Mouse (Mus musculus) naive thymus-derived CD4-positive, alpha-beta T cell, adult 2 months (primary cell): ENCODE measurements around the gene Lgals4.

ENCODE experiments used
- DNase-seq: peaks from one replicate; pipeline ENCODE4 v3.0.0-alpha.2; 2011; ENCODE audit warnings: low read depth

The Lgals4 gene

GRCm38 (mm10) chr7:28833723-28834347 lies at the start of gene Lgals4:
TSS of gene Lgals4 (plus strand) at chr7:28833854.
- no peak for DNase-seq

GRCm38 (mm10) chr7:28785161-28785560 lies 48.5 kb upstream of the Lgals4 start:
- DNase-seq = no peak

- no peak for DNase-seq
Observed at GRCm38 (mm10) chr7:28787884-28788283, 45.8 kb upstream of the Lgals4 start.

- DNase-seq = peak; percentile 67
Observed at GRCm38 (mm10) chr7:28788307-28789195, 45.1 kb upstream of the Lgals4 start, which contains the start of gene Rinl. TSS of gene Rinl (plus strand) at chr7:28788969.

- no peak for DNase-seq
Observed at GRCm38 (mm10) chr7:28789235-28789634, 44.4 kb upstream of the Lgals4 start.

GRCm38 (mm10) chr7:28790066-28790806 lies 43.4 kb upstream of the Lgals4 start:
- DNase-seq = peak; percentile 32

- peak; percentile 21 for DNase-seq
Observed at GRCm38 (mm10) chr7:28791706-28792105, 41.9 kb upstream of the Lgals4 start.

- DNase-seq = peak; percentile 79
Observed at GRCm38 (mm10) chr7:28792391-28793185, 41.1 kb upstream of the Lgals4 start.

GRCm38 (mm10) chr7:28793834-28794233 lies 39.8 kb upstream of the Lgals4 start:
- DNase-seq = peak; percentile 52

- DNase-seq = peak; percentile 45
Observed at GRCm38 (mm10) chr7:28794496-28794895, 39.2 kb upstream of the Lgals4 start.

- peak; percentile 59 for DNase-seq
Observed at GRCm38 (mm10) chr7:28795832-28796231, 37.8 kb upstream of the Lgals4 start.

- peak; percentile 89 for DNase-seq
Observed at GRCm38 (mm10) chr7:28796562-28796975, 37.1 kb upstream of the Lgals4 start.

- peak; percentile 87 for DNase-seq
Observed at GRCm38 (mm10) chr7:28799994-28800393, 33.7 kb upstream of the Lgals4 start.

GRCm38 (mm10) chr7:28801451-28801850 lies 32.2 kb upstream of the Lgals4 start:
- no peak for DNase-seq

- DNase-seq = no peak
Observed at GRCm38 (mm10) chr7:28801901-28802670, 31.6 kb upstream of the Lgals4 start.

GRCm38 (mm10) chr7:28802846-28803588 lies 30.6 kb upstream of the Lgals4 start:
- DNase-seq = no peak

- no peak for DNase-seq
Observed at GRCm38 (mm10) chr7:28803756-28804155, 29.9 kb upstream of the Lgals4 start.

GRCm38 (mm10) chr7:28806869-28807268 lies 26.8 kb upstream of the Lgals4 start:
- peak; percentile 72 for DNase-seq

- peak; percentile 51 for DNase-seq
Observed at GRCm38 (mm10) chr7:28807641-28808220, 25.9 kb upstream of the Lgals4 start.
